Mouse (Mus musculus) adrenal gland, adult 8-10 months (tissue): ENCODE measurements around the gene Avl9. TPM values are rescaled to one million over a fixed set of nuclear protein-coding genes. Genes with fewer than 3 reads are reported as not detected.

ENCODE experiments used
- DNase-seq: peaks from one replicate; pipeline ENCODE4 v3.0.0; 2022
- total RNA-seq, 4 experiments: library from RNA; stranded (reverse); gene quantifications; 2 replicates each; pipeline ENCODE4 v1.2.4; 2022

Gene Avl9
- total RNA-seq, 4 experiments from 2014 or later: 29.5 to 36.6 (median 31.3) TPM

GRCm38 (mm10) chr6:56796232-56796631 lies 81.5 kb downstream of the Avl9 start:
- no peak for DNase-seq

GRCm38 (mm10) chr6:56796668-56797141 lies 82.0 kb downstream of the Avl9 start:
- DNase-seq: no peak

- peak; percentile 95 for DNase-seq
Measured at GRCm38 (mm10) chr6:56797311-56798151, 82.8 kb downstream of the Avl9 start, which contains the start of gene Kbtbd2. Gene Kbtbd2 (minus strand): TSS chr6:56797813.

GRCm38 (mm10) chr6:56798152-56798465 lies 83.4 kb downstream of the Avl9 start:
- DNase-seq: no peak

GRCm38 (mm10) chr6:56805026-56805425 lies 90.3 kb downstream of the Avl9 start:
- DNase-seq: no peak

- no peak for DNase-seq
Measured at GRCm38 (mm10) chr6:56806195-56806594, 91.5 kb downstream of the Avl9 start.

GRCm38 (mm10) chr6:56808656-56809055 lies 94.0 kb downstream of the Avl9 start:
- DNase-seq: peak; percentile 15

Other genes starting within 250 kb of the Avl9 start
- gene Pde1c, start 145.8 kb upstream of the Avl9 start, total RNA-seq: under 1 TPM; 0.14 to 0.40 (median 0.29) TPM
- gene Lsm5, start 10.2 kb upstream of the Avl9 start, total RNA-seq: 10 to 100 TPM; 20.1 to 25.2 (median 23.4) TPM
- 10 to 100 TPM; 31.8 to 37.0 (median 33.8) TPM for gene Kbtbd2, start 82.9 kb downstream of the Avl9 start, total RNA-seq
- 100 to 1,000 TPM in 1 of 4 experiments, 10 to 100 TPM in 3; 72.5 to 109 (median 90.2) TPM for gene Fkbp9, start 117.2 kb downstream of the Avl9 start, total RNA-seq
- 10 to 100 TPM; 24.7 to 34.6 (median 29.4) TPM for gene Nt5c3, start 209.0 kb downstream of the Avl9 start, total RNA-seq
- gene Vmn1r4, start 209.1 kb downstream of the Avl9 start, total RNA-seq: 1 to 10 TPM in 1 of 4 experiments, under 1 TPM in 3; 0.46 to 1.1 (median 0.52) TPM